Mouse (Mus musculus) spleen, postnatal 14 days (tissue): ENCODE data around the gene Lsm4.

ENCODE experiments used
- DNase-seq, 2 experiments: peaks; one replicate each; pipeline ENCODE4 v3.0.0; 2021 to 2022; ENCODE audit warnings: low spot score in 2 of 2

The Lsm4 gene

GRCm38 (mm10) chr8:70678679-70679078 is 5.6 kb downstream of the Lsm4 start:
- DNase-seq, result no peak

GRCm38 (mm10) chr8:70679404-70679803 is 6.4 kb downstream of the Lsm4 start:
- DNase-seq, result no peak

- no peak for DNase-seq
Measured at GRCm38 (mm10) chr8:70680039-70680438, 7.0 kb downstream of the Lsm4 start.

- DNase-seq, result no peak
Measured at GRCm38 (mm10) chr8:70681410-70681809, 8.4 kb downstream of the Lsm4 start.

- DNase-seq, result no peak
Measured at GRCm38 (mm10) chr8:70682193-70682592, 9.1 kb downstream of the Lsm4 start.

GRCm38 (mm10) chr8:70682692-70683091 is 9.6 kb downstream of the Lsm4 start:
- DNase-seq, result no peak

GRCm38 (mm10) chr8:70684291-70684690 is 11.2 kb downstream of the Lsm4 start:
- DNase-seq, result no peak

GRCm38 (mm10) chr8:70687576-70687975 is 14.5 kb downstream of the Lsm4 start:
- no peak for DNase-seq

- DNase-seq, result no peak
Measured at GRCm38 (mm10) chr8:70688136-70688535, 15.1 kb downstream of the Lsm4 start.

GRCm38 (mm10) chr8:70689892-70690390 is 16.9 kb downstream of the Lsm4 start:
- DNase-seq, result no peak

GRCm38 (mm10) chr8:70691230-70691629 is 18.2 kb downstream of the Lsm4 start:
- DNase-seq, result no peak

- no peak for DNase-seq
Measured at GRCm38 (mm10) chr8:70691727-70692231, 18.7 kb downstream of the Lsm4 start.

GRCm38 (mm10) chr8:70693636-70694035 is 20.6 kb downstream of the Lsm4 start:
- DNase-seq, result no peak

- DNase-seq, result peak; percentile 64 to 70
Measured at GRCm38 (mm10) chr8:70695318-70696018, 22.4 kb downstream of the Lsm4 start.

- peak; percentile 62 to 69 for DNase-seq
Measured at GRCm38 (mm10) chr8:70696019-70696885, 23.2 kb downstream of the Lsm4 start.

- no peak for DNase-seq
Measured at GRCm38 (mm10) chr8:70696946-70697345, 23.9 kb downstream of the Lsm4 start.

- no peak for DNase-seq
Measured at GRCm38 (mm10) chr8:70697366-70698250, 24.6 kb downstream of the Lsm4 start.

- DNase-seq, result peak; percentile 99 to 100
Measured at GRCm38 (mm10) chr8:70698310-70699109, 25.5 kb downstream of the Lsm4 start, which contains the start of gene Jund. Gene Jund (plus strand): TSS chr8:70698949.

- DNase-seq, result peak; percentile 49 to 60
Measured at GRCm38 (mm10) chr8:70699116-70699833, 26.2 kb downstream of the Lsm4 start.
